Mouse (Mus musculus) cerebellum, postnatal 4 days (tissue): Measurements from ENCODE around the gene Snrpa1.
"Not testable (repeated sequence)": the region's sequence is repeated elsewhere in the genome, so short reads cannot be mapped to it uniquely, and the experiment has no call there.

Experiments used
- DNase-seq, 2 experiments: peaks; one replicate each; pipeline ENCODE4 v3.0.0; 2022; ENCODE audit warnings: low spot score in 2 of 2, mixed read lengths in 1 of 2

The Snrpa1 gene

GRCm38 (mm10) chr7:66058703-66059102, at the start of gene Snrpa1:
TSS of gene Snrpa1 (plus strand) at chr7:66059003.
- no peak for DNase-seq

- no peak for DNase-seq
Observed at GRCm38 (mm10) chr7:66010518-66010917, 48.3 kb upstream of the Snrpa1 start.

- peak in 1 of 2 experiments; percentile 38 for DNase-seq
Observed at GRCm38 (mm10) chr7:66027747-66028146, 31.1 kb upstream of the Snrpa1 start.

GRCm38 (mm10) chr7:66028766-66029512, 29.9 kb upstream of the Snrpa1 start:
- DNase-seq: no peak

- no peak for DNase-seq
Observed at GRCm38 (mm10) chr7:66036809-66037208, 22.0 kb upstream of the Snrpa1 start.

GRCm38 (mm10) chr7:66038261-66038660, 20.5 kb upstream of the Snrpa1 start:
- DNase-seq: no peak

- no peak for DNase-seq
Observed at GRCm38 (mm10) chr7:66038730-66039129, 20.1 kb upstream of the Snrpa1 start.

- no peak for DNase-seq
Observed at GRCm38 (mm10) chr7:66040026-66040814, 18.6 kb upstream of the Snrpa1 start.

- peak in 1 of 2 experiments; percentile 31 for DNase-seq
Observed at GRCm38 (mm10) chr7:66043552-66044459, 15.0 kb upstream of the Snrpa1 start, which contains the start of gene Gm45213. TSS of gene Gm45213 (plus strand) at chr7:66043602.

- no peak for DNase-seq
Observed at GRCm38 (mm10) chr7:66044617-66045016, 14.2 kb upstream of the Snrpa1 start.

GRCm38 (mm10) chr7:66046921-66047918, 11.6 kb upstream of the Snrpa1 start:
- DNase-seq: no peak

GRCm38 (mm10) chr7:66047975-66048374, 10.8 kb upstream of the Snrpa1 start:
- no peak for DNase-seq

GRCm38 (mm10) chr7:66048446-66049230, 10.2 kb upstream of the Snrpa1 start:
- DNase-seq: no peak

- DNase-seq: no peak
Observed at GRCm38 (mm10) chr7:66053946-66054483, 4.8 kb upstream of the Snrpa1 start.

- DNase-seq: not testable (repeated sequence)
Observed at GRCm38 (mm10) chr7:66055356-66055755, 3.4 kb upstream of the Snrpa1 start.

- DNase-seq: peak; percentile 78 to 86
Observed at GRCm38 (mm10) chr7:66060066-66060956, 1.5 kb downstream of the Snrpa1 start.

- DNase-seq: no peak
Observed at GRCm38 (mm10) chr7:66061057-66061456, 2.3 kb downstream of the Snrpa1 start.

- no peak for DNase-seq
Observed at GRCm38 (mm10) chr7:66076411-66076810, 17.6 kb downstream of the Snrpa1 start.
